Mouse (Mus musculus): Measurements from ENCODE around the gene Jsrp1.

GRCm38 (mm10) chr10:80856908-80857307 lies 43.6 kb upstream of the Jsrp1 start:
- TF ChIP-seq CTCF (IDR thresholded peaks at IDR 0.05; ENCODE audit: insufficient read depth, low read depth, low read length) = no peak
- no peak for TF ChIP-seq POLR2A (IDR thresholded peaks at IDR 0.05; ENCODE audit: insufficient read depth, low read depth, low read length)
